Mouse (Mus musculus) hindbrain, embryonic 10.5 days (tissue): Measurements from ENCODE around the gene Glis2. TPM values are rescaled to one million over a fixed set of nuclear protein-coding genes. Genes with fewer than 3 reads are reported as not detected.
A peak's percentile ranks its signal among the peaks of the same experiment; 100 is the strongest.

ENCODE experiments used
- DNase-seq: peaks from one replicate; pipeline ENCODE4 v3.0.0-alpha.2; 2017; ENCODE audit warnings: low spot score
- H3K27ac ChIP-seq: fragments of 300-500 bp; sonication (generic); 2 replicates; pipeline ENCODE4 v1.5.1; 2016; ENCODE audit warnings: mild to moderate bottlenecking, moderate library complexity
- H3K27me3 ChIP-seq: fragments of 300-500 bp; sonication (generic); 2 replicates; pipeline ENCODE4 v1.6.1; 2016; ENCODE audit warnings: mild to moderate bottlenecking; ENCODE audit not compliant: poor library complexity, insufficient read depth, severe bottlenecking
- H3K36me3 ChIP-seq: fragments of 300-500 bp; sonication (generic); 2 replicates; pipeline ENCODE4 v1.6.1; 2016; ENCODE audit warnings: mild to moderate bottlenecking, moderate library complexity
- H3K4me1 ChIP-seq: fragments of 300-500 bp; sonication (generic); replicated peaks from 2 replicates; pipeline ENCODE4 v1.6.1; 2016; ENCODE audit warnings: mild to moderate bottlenecking
- H3K4me3 ChIP-seq: fragments of 300-500 bp; sonication (generic); 2 replicates; pipeline ENCODE4 v1.5.1; 2016; ENCODE audit warnings: mild to moderate bottlenecking, moderate library complexity
- H3K9me3 ChIP-seq: fragments of 300-500 bp; sonication (generic); 2 replicates; pipeline ENCODE4 v1.6.1; 2016; ENCODE audit warnings: mild to moderate bottlenecking, moderate library complexity
- WGBS: fragments of 180-500 bp; shearing (Covaris S2); methylation state at CpG from one replicate; pipeline ENCODE4 v1.1.7; 2016; 5-methylcytosine and 5-hydroxymethylcytosine counted together
- polyA plus RNA-seq: library from polyadenylated mRNA; unstranded; fragments of >200 nt; fragmentation: Nextera tagmentation; extraction: Ambion mirVana; gene quantifications from 2 replicates; pipeline ENCODE4 v1.2.1, GENCODE M21; 2016

Glis2 gene
- polyA plus RNA-seq = 27.3 and 27.9 TPM in 2 replicates

GRCm38 (mm10) chr16:4593971-4594813 is at the start of gene Glis2:
Gene Glis2 (plus strand): TSS chr16:4594713.
- Histone ChIP-seq H3K36me3 (peaks cover 8% of the 10 kb centered on the region), H3K4me3 (peak within 1 kb of the TSS; percentile 90), H3K27me3 (no peaks in the 10 kb centered on the region), H3K27ac (peak within 1 kb of the TSS; percentile 99), H3K9me3 (peaks cover 2% of the 10 kb centered on the region; the same call in 1 of the 2 replicates), H3K4me1 (peaks cover 66% of the 10 kb centered on the region)
- peak; percentile 90 for DNase-seq
- under 1% methylated on average over 59 of the region's 74 CpGs for WGBS

GRCm38 (mm10) chr16:4544845-4545244 is 49.7 kb upstream of the Glis2 start:
- Histone ChIP-seq H3K27ac (no peak overlapping the region), H3K4me3 (no peak overlapping the region), H3K36me3 (peaks cover 51% of the 10 kb centered on the region)

GRCm38 (mm10) chr16:4546838-4547237 is 47.7 kb upstream of the Glis2 start:
- Histone ChIP-seq H3K4me1 (peaks cover 7% of the 10 kb centered on the region; the same call in 1 of the 2 replicates), H3K36me3 (peaks cover 65% of the 10 kb centered on the region), H3K27me3 (no peaks in the 10 kb centered on the region), H3K4me3 (no peak overlapping the region), H3K9me3 (no peaks in the 10 kb centered on the region), H3K27ac (no peak overlapping the region)
- 92% methylated on average over 8 of the region's 8 CpGs for WGBS
- no peak for DNase-seq

More at GRCm38 (mm10) chr16:4544845-4545244, 49.7 kb upstream of the Glis2 start:
- H3K9me3 ChIP-seq = no peaks in the 10 kb centered on the region
- 86% methylated on average over 9 of the region's 9 CpGs for WGBS
- DNase-seq = no peak
- H3K27me3 ChIP-seq = no peaks in the 10 kb centered on the region
- H3K4me1 ChIP-seq = no peaks in the 10 kb centered on the region; the same call in 1 of the 2 replicates

- Histone ChIP-seq H3K9me3 (no peaks in the 10 kb centered on the region), H3K27me3 (no peaks in the 10 kb centered on the region), H3K36me3 (peaks cover 73% of the 10 kb centered on the region), H3K4me3 (no peak overlapping the region), H3K27ac (no peak overlapping the region), H3K4me1 (peaks cover 14% of the 10 kb centered on the region)
- 95% methylated on average over 5 of the region's 5 CpGs for WGBS
- no peak for DNase-seq
These were observed 46.9 kb upstream of the Glis2 start for GRCm38 (mm10) chr16:4547611-4548010.

GRCm38 (mm10) chr16:4548953-4549688 is 45.4 kb upstream of the Glis2 start:
- no peak overlapping the region for H3K27ac ChIP-seq

GRCm38 (mm10) chr16:4551056-4551455 is 43.5 kb upstream of the Glis2 start:
- H3K9me3 ChIP-seq = no peaks in the 10 kb centered on the region
- peaks cover 25% of the 10 kb centered on the region for H3K4me1 ChIP-seq
- 44% methylated on average over 13 of the region's 13 CpGs for WGBS
- H3K36me3 ChIP-seq = peaks cover 66% of the 10 kb centered on the region
- no peak overlapping the region for H3K27ac ChIP-seq
- no peak overlapping the region for H3K4me3 ChIP-seq
- peak; percentile 71 for DNase-seq
- H3K27me3 ChIP-seq = no peaks in the 10 kb centered on the region

More at GRCm38 (mm10) chr16:4548953-4549688, 45.4 kb upstream of the Glis2 start:
- H3K27me3 ChIP-seq = no peaks in the 10 kb centered on the region
- DNase-seq = no peak
- H3K4me3 ChIP-seq = no peak overlapping the region
- peaks cover 25% of the 10 kb centered on the region for H3K4me1 ChIP-seq
- H3K9me3 ChIP-seq = no peaks in the 10 kb centered on the region
- peaks cover 78% of the 10 kb centered on the region for H3K36me3 ChIP-seq
- WGBS = 92% methylated on average over 18 of the region's 18 CpGs

- Histone ChIP-seq H3K27ac (no peak overlapping the region; the same call in 1 of the 2 replicates), H3K27me3 (no peaks in the 10 kb centered on the region), H3K36me3 (peaks cover 61% of the 10 kb centered on the region), H3K9me3 (no peaks in the 10 kb centered on the region), H3K4me3 (no peak overlapping the region), H3K4me1 (peaks cover 29% of the 10 kb centered on the region)
- WGBS = 92% methylated on average over 12 of the region's 12 CpGs
- DNase-seq = no peak
These were observed 42.6 kb upstream of the Glis2 start for GRCm38 (mm10) chr16:4551885-4552284.

GRCm38 (mm10) chr16:4552829-4553550 is 41.5 kb upstream of the Glis2 start:
- Histone ChIP-seq H3K4me1 (peaks cover 40% of the 10 kb centered on the region), H3K27ac (peak overlapping the region; percentile 70), H3K9me3 (no peaks in the 10 kb centered on the region), H3K4me3 (peak overlapping the region; percentile 18; the same call in 1 of the 2 replicates), H3K27me3 (no peaks in the 10 kb centered on the region), H3K36me3 (peaks cover 54% of the 10 kb centered on the region)
- DNase-seq = peak; percentile 49
- WGBS = 59% methylated on average over 6 of the region's 6 CpGs

- no peak overlapping the region for H3K27ac ChIP-seq
- no peak overlapping the region for H3K4me3 ChIP-seq
- peaks cover 34% of the 10 kb centered on the region for H3K36me3 ChIP-seq
- DNase-seq = no peak
- H3K9me3 ChIP-seq = no peaks in the 10 kb centered on the region
- WGBS = 95% methylated on average over 1 of the region's 1 CpGs
- H3K4me1 ChIP-seq = peaks cover 47% of the 10 kb centered on the region
- no peaks in the 10 kb centered on the region for H3K27me3 ChIP-seq
These were observed 39.0 kb upstream of the Glis2 start for GRCm38 (mm10) chr16:4555555-4555954.

GRCm38 (mm10) chr16:4557085-4557484 is 37.4 kb upstream of the Glis2 start:
- 84% methylated on average over 1 of the region's 1 CpGs for WGBS
- Histone ChIP-seq H3K9me3 (no peaks in the 10 kb centered on the region), H3K4me1 (peaks cover 40% of the 10 kb centered on the region), H3K27me3 (no peaks in the 10 kb centered on the region), H3K27ac (peak overlapping the region; percentile 96), H3K36me3 (peaks cover 19% of the 10 kb centered on the region), H3K4me3 (peak overlapping the region; percentile 81)
- no peak for DNase-seq

GRCm38 (mm10) chr16:4557949-4558348 is 36.6 kb upstream of the Glis2 start:
- WGBS = 0% methylated on average over 19 of the region's 19 CpGs
- no peak for DNase-seq
- Histone ChIP-seq H3K27me3 (no peaks in the 10 kb centered on the region), H3K27ac (peak overlapping the region; percentile 96), H3K9me3 (no peaks in the 10 kb centered on the region), H3K4me3 (peak overlapping the region; percentile 81), H3K4me1 (peaks cover 32% of the 10 kb centered on the region), H3K36me3 (peaks cover 12% of the 10 kb centered on the region)

- H3K27ac ChIP-seq = peak overlapping the region; percentile 96
- H3K4me3 ChIP-seq = peak overlapping the region; percentile 81
- H3K36me3 ChIP-seq = peaks cover 10% of the 10 kb centered on the region
- H3K4me1 ChIP-seq = peaks cover 27% of the 10 kb centered on the region
- no peaks in the 10 kb centered on the region for H3K9me3 ChIP-seq
- WGBS = under 1% methylated on average over 38 of the region's 38 CpGs
- peak; percentile 92 for DNase-seq
- H3K27me3 ChIP-seq = no peaks in the 10 kb centered on the region
These were observed 36.0 kb upstream of the Glis2 start for GRCm38 (mm10) chr16:4558384-4558979.
